Mouse (Mus musculus) cerebral cortex, adult 2 months (tissue): Measurements from ENCODE around the gene Nlrp1a.

Experiments
- WGBS: fragments of 180-500 bp; shearing (Covaris S2); methylation state at CpG from one replicate; pipeline ENCODE4 v1.1.7; 2018; 5-methylcytosine and 5-hydroxymethylcytosine counted together

Gene Nlrp1a

GRCm38 (mm10) chr11:71144661-71145060 lies at the start of gene Nlrp1a:
Gene Nlrp1a (minus strand): TSS chr11:71144704.
- 85% methylated on average over 3 of the region's 3 CpGs for WGBS

GRCm38 (mm10) chr11:71169633-71170032 lies 25.1 kb upstream of the Nlrp1a start:
- 74% methylated on average over 1 of the region's 1 CpGs for WGBS

GRCm38 (mm10) chr11:71164139-71164538 lies 19.6 kb upstream of the Nlrp1a start:
- WGBS, result 72% methylated on average over 1 of the region's 1 CpGs

GRCm38 (mm10) chr11:71159439-71160136 lies 15.1 kb upstream of the Nlrp1a start:
- WGBS, result 72% methylated on average over 3 of the region's 3 CpGs

- 64% methylated on average over 1 of the region's 1 CpGs for WGBS
These were observed 10.8 kb upstream of the Nlrp1a start for GRCm38 (mm10) chr11:71155272-71155671.

- 88% methylated on average over 1 of the region's 1 CpGs for WGBS
These were observed 2.5 kb downstream of the Nlrp1a start for GRCm38 (mm10) chr11:71142031-71142430.

GRCm38 (mm10) chr11:71107128-71107527 lies 37.4 kb downstream of the Nlrp1a start:
- 81% methylated on average over 2 of the region's 2 CpGs for WGBS

GRCm38 (mm10) chr11:71076342-71076741 lies 68.2 kb downstream of the Nlrp1a start:
- 83% methylated on average over 1 of the region's 1 CpGs for WGBS

- WGBS, result 8% methylated on average over 1 of the region's 1 CpGs
These were observed 92.0 kb downstream of the Nlrp1a start for GRCm38 (mm10) chr11:71052554-71052953.
